Mouse (Mus musculus): ENCODE data around the gene Tst. TPM values are rescaled to one million over a fixed set of nuclear protein-coding genes. Genes with fewer than 3 reads are reported as not detected.

Gene Tst
- total and polyA plus RNA-seq, 3 experiments, result 0.93 to 4.3 (median 1.8) TPM

DNA sequence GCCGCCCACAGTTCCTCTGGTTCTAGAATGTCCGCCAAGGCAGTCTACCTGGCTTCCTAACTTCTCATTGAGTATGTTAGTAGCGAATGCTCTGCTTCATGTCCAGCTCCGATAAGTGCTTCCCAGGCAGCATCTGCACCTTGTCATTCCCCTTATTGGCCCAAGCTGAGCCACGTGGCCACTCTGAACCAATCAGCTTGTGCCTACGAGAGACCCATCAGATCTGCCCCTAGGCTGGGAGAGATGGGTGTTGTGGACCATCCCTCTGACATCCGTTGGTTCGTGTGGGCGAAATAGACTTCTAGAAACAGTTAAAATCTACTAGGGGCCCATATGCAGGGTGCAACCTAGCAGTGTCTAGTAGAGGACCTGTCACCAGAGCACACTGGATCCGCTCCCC lies 27.8 kb downstream of the Tst start:
- Histone ChIP-seq H3K27me3 (ENCODE audit: insufficient read depth, low read length) (peaks cover 53% of the 10 kb centered on the region), H3K4me3 (ENCODE audit: low read depth, low read length) (no peak overlapping the region)

DNA sequence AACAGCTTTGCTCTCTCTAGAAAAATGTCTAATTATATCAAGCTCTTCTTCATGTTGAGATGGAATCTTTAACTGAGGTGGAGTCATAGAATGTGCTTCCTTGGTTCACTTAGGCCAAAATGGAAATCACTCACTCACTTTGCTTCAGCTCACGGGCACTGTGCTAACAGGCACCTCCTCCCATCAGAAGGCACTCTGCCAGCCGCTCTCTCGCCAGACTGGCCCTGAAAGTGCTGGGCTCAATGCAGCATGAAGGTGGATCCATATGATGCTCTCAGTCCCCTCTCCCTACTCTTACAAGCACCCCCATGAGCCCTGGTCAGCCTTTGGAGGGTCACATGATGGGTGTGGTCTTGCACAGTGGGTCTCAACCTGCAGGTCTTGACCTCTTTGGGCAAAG lies 31.5 kb downstream of the Tst start:
- DNase-seq (ENCODE audit: low spot score) (no peak), ATAC-seq (ENCODE audit: extremely low read depth, insufficient number of reproducible peaks, low FRiP score, poor library complexity, severe bottlenecking) (no peak)
- H3K4me3 ChIP-seq (ENCODE audit: low read depth, low read length), result no peak overlapping the region
- H3K27me3 ChIP-seq (ENCODE audit: insufficient read depth, low read length), result peaks cover 68% of the 10 kb centered on the region
- no peaks in the 10 kb centered on the region for H3K4me1 ChIP-seq (ENCODE audit: insufficient read depth, low read depth, low read length)
- TF ChIP-seq GATA1 (IDR thresholded peaks at IDR 0.05; ENCODE audit: borderline replicate concordance, low read length) (no peak), TAL1 (conservative IDR thresholded peaks at IDR 0.05; ENCODE audit: low read depth, low read length) (no peak), GATA2 (IDR thresholded peaks at IDR 0.05; ENCODE audit: borderline replicate concordance, low read depth, low read length) (no peak), CTCF (IDR thresholded peaks at IDR 0.05; ENCODE audit: low read depth, low read length) (no peak)
- H3K9me3 ChIP-seq (replicated peaks), result peaks cover 2% of the 10 kb centered on the region; the same call in 1 of the 2 replicates
- no peaks in the 10 kb centered on the region for H3K36me3 ChIP-seq (replicated peaks)

More for the DNA sequence above, 27.8 kb downstream of the Tst start:
- DNase-seq (ENCODE audit: low spot score), result no peak
- ATAC-seq (ENCODE audit: extremely low read depth, insufficient number of reproducible peaks, low FRiP score, poor library complexity, severe bottlenecking), result no peak
- Histone ChIP-seq H3K9me3 (replicated peaks) (no peaks in the 10 kb centered on the region), H3K36me3 (replicated peaks) (no peaks in the 10 kb centered on the region), H3K4me1 (ENCODE audit: insufficient read depth, low read depth, low read length) (no peaks in the 10 kb centered on the region)
- TF ChIP-seq POLR2AphosphoS5 (IDR thresholded peaks at IDR 0.05; ENCODE audit: insufficient replicate concordance, low read depth, low read length) (no peak), CTCF (IDR thresholded peaks at IDR 0.05; ENCODE audit: low read depth, low read length) (no peak), GATA1 (IDR thresholded peaks at IDR 0.05; ENCODE audit: borderline replicate concordance, low read length) (no peak), GATA2 (IDR thresholded peaks at IDR 0.05; ENCODE audit: borderline replicate concordance, low read depth, low read length) (no peak), TAL1 (conservative IDR thresholded peaks at IDR 0.05; ENCODE audit: low read depth, low read length) (no peak)

GRCm38 (mm10) chr15:78372796-78373195 lies 32.9 kb downstream of the Tst start:
- ATAC-seq (ENCODE audit: extremely low read depth, insufficient number of reproducible peaks, low FRiP score, poor library complexity, severe bottlenecking) (no peak), DNase-seq (ENCODE audit: low spot score) (no peak)
- H3K4me3 ChIP-seq (ENCODE audit: low read depth, low read length), result no peak overlapping the region
- TF ChIP-seq TAL1 (conservative IDR thresholded peaks at IDR 0.05; ENCODE audit: low read depth, low read length), result no peak
- no peak for TF ChIP-seq CTCF (IDR thresholded peaks at IDR 0.05; ENCODE audit: low read depth, low read length)
- TF ChIP-seq GATA2 (IDR thresholded peaks at IDR 0.05; ENCODE audit: borderline replicate concordance, low read depth, low read length), result no peak
- no peak for TF ChIP-seq GATA1 (IDR thresholded peaks at IDR 0.05; ENCODE audit: borderline replicate concordance, low read length)
- no peak for TF ChIP-seq POLR2AphosphoS5 (IDR thresholded peaks at IDR 0.05; ENCODE audit: insufficient replicate concordance, low read depth, low read length)
- H3K4me1 ChIP-seq (ENCODE audit: insufficient read depth, low read depth, low read length), result peaks cover 3% of the 10 kb centered on the region; the same call in 1 of the 2 replicates
- H3K36me3 ChIP-seq (replicated peaks), result no peaks in the 10 kb centered on the region
- peaks cover 2% of the 10 kb centered on the region; the same call in 1 of the 2 replicates for H3K9me3 ChIP-seq (replicated peaks)
- H3K27me3 ChIP-seq (ENCODE audit: insufficient read depth, low read length), result peaks cover 56% of the 10 kb centered on the region

GRCm38 (mm10) chr15:78369641-78370040 lies 36.1 kb downstream of the Tst start:
- Histone ChIP-seq H3K4me3 (ENCODE audit: low read depth, low read length) (no peak overlapping the region), H3K36me3 (replicated peaks) (no peaks in the 10 kb centered on the region), H3K9me3 (replicated peaks) (peaks cover 2% of the 10 kb centered on the region; the same call in 1 of the 2 replicates), H3K4me1 (ENCODE audit: insufficient read depth, low read depth, low read length) (peaks cover 10% of the 10 kb centered on the region), H3K27me3 (ENCODE audit: insufficient read depth, low read length) (peaks cover 50% of the 10 kb centered on the region)
- no peak for TF ChIP-seq POLR2AphosphoS5 (IDR thresholded peaks at IDR 0.05; ENCODE audit: insufficient replicate concordance, low read depth, low read length)
- TF ChIP-seq GATA1 (IDR thresholded peaks at IDR 0.05; ENCODE audit: borderline replicate concordance, low read length), result no peak
- no peak for TF ChIP-seq CTCF (IDR thresholded peaks at IDR 0.05; ENCODE audit: low read depth, low read length)
- TF ChIP-seq GATA2 (IDR thresholded peaks at IDR 0.05; ENCODE audit: borderline replicate concordance, low read depth, low read length), result no peak
- TF ChIP-seq TAL1 (conservative IDR thresholded peaks at IDR 0.05; ENCODE audit: low read depth, low read length), result no peak
- no peak for ATAC-seq (ENCODE audit: extremely low read depth, insufficient number of reproducible peaks, low FRiP score, poor library complexity, severe bottlenecking)
- no peak for DNase-seq (ENCODE audit: low spot score)

- H3K9me3 ChIP-seq (replicated peaks), result peaks cover 2% of the 10 kb centered on the region; the same call in 1 of the 2 replicates
- peak; percentile 29 for DNase-seq (ENCODE audit: low spot score)
- H3K4me3 ChIP-seq (ENCODE audit: low read depth, low read length), result no peak overlapping the region
- TF ChIP-seq POLR2AphosphoS5 (IDR thresholded peaks at IDR 0.05; ENCODE audit: insufficient replicate concordance, low read depth, low read length), result no peak
- no peak for TF ChIP-seq TAL1 (conservative IDR thresholded peaks at IDR 0.05; ENCODE audit: low read depth, low read length)
- TF ChIP-seq GATA1 (IDR thresholded peaks at IDR 0.05; ENCODE audit: borderline replicate concordance, low read length), result no peak
- TF ChIP-seq CTCF (IDR thresholded peaks at IDR 0.05; ENCODE audit: low read depth, low read length), result peak; percentile 62; the same call in 1 of the 2 replicates
- H3K36me3 ChIP-seq (replicated peaks), result no peaks in the 10 kb centered on the region
- ATAC-seq (ENCODE audit: extremely low read depth, insufficient number of reproducible peaks, low FRiP score, poor library complexity, severe bottlenecking), result no peak
- H3K4me1 ChIP-seq (ENCODE audit: insufficient read depth, low read depth, low read length), result peaks cover 10% of the 10 kb centered on the region
- peaks cover 48% of the 10 kb centered on the region for H3K27me3 ChIP-seq (ENCODE audit: insufficient read depth, low read length)
Observed at GRCm38 (mm10) chr15:78368926-78369346, 36.8 kb downstream of the Tst start.

GRCm38 (mm10) chr15:78367811-78368210 lies 37.9 kb downstream of the Tst start:
- peaks cover 2% of the 10 kb centered on the region; the same call in 1 of the 2 replicates for H3K9me3 ChIP-seq (replicated peaks)
- ATAC-seq (ENCODE audit: extremely low read depth, insufficient number of reproducible peaks, low FRiP score, poor library complexity, severe bottlenecking), result no peak

More at GRCm38 (mm10) chr15:78367811-78368210, 37.9 kb downstream of the Tst start:
- peaks cover 52% of the 10 kb centered on the region for H3K27me3 ChIP-seq (ENCODE audit: insufficient read depth, low read length)
- no peaks in the 10 kb centered on the region for H3K36me3 ChIP-seq (replicated peaks)
- DNase-seq (ENCODE audit: low spot score), result no peak
- TF ChIP-seq GATA2 (IDR thresholded peaks at IDR 0.05; ENCODE audit: borderline replicate concordance, low read depth, low read length), result no peak
- no peak for TF ChIP-seq TAL1 (conservative IDR thresholded peaks at IDR 0.05; ENCODE audit: low read depth, low read length)
- TF ChIP-seq GATA1 (IDR thresholded peaks at IDR 0.05; ENCODE audit: borderline replicate concordance, low read length), result no peak
- TF ChIP-seq POLR2AphosphoS5 (IDR thresholded peaks at IDR 0.05; ENCODE audit: insufficient replicate concordance, low read depth, low read length), result no peak
- no peak for TF ChIP-seq CTCF (IDR thresholded peaks at IDR 0.05; ENCODE audit: low read depth, low read length)
- H3K4me1 ChIP-seq (ENCODE audit: insufficient read depth, low read depth, low read length), result peaks cover 14% of the 10 kb centered on the region
- H3K4me3 ChIP-seq (ENCODE audit: low read depth, low read length), result no peak overlapping the region

Data from G1E (cell line).